19 mouse cellular contexts compared by ENCODE assay signal in genomic region chr19:6082156-6082555, GRCm38 (mm10). TPM values are rescaled to one million over a fixed set of nuclear protein-coding genes. Genes with fewer than 3 reads are reported as not detected.
"Had no signal": no experiment of that assay in that cellular context is flagged by ENCODE, and none has a peak within 500 bp of the region (broad histone marks: within the 10 kb centered on the region; RNA-seq: fewer than 3 reads in every experiment).

Gene Gm28374, minus strand, starts transcription at chr19:6082256.

- H3K27ac ChIP-seq: liver, embryonic 15.5 days; lung, embryonic 15.5 days; neural tube, embryonic 12.5 days; stomach, postnatal 0 days had no signal

- H3K4me2 ChIP-seq: liver, embryonic 15.5 days; midbrain, embryonic 11.5 days had no signal

- H3K9ac ChIP-seq: liver, embryonic 15.5 days; neural tube, embryonic 12.5 days had no signal

- H3K27me3 ChIP-seq: liver, embryonic 15.5 days; lung, embryonic 15.5 days; megakaryocyte, embryonic 14.5 days; neural tube, embryonic 12.5 days had no signal

- H3K4me3 ChIP-seq: liver, embryonic 15.5 days; neural tube, embryonic 12.5 days had no signal

- DNase-seq: kidney, adult 8-10 months; kidney, postnatal 14 days; kidney, postnatal 4 days; left cerebral cortex, postnatal 4 days; lung, adult 18-20 months; lung, postnatal 10 days; lung, postnatal 36 days; midbrain, embryonic 14.5 days; thymus, adult 18-20 months; thymus, postnatal 36 days had no signal

- ATAC-seq: intestine, postnatal 0 days had no signal

- H3K9me3 ChIP-seq: liver, embryonic 15.5 days; lung, embryonic 15.5 days; megakaryocyte, embryonic 14.5 days; neural tube, embryonic 12.5 days had no signal

RNA-seq across cellular contexts. Expression of gene Gm28374, which starts in this region (rescaled TPM):
- polyA plus RNA-seq: small intestine, adult 2 months; spleen, adult 2 months had no signal
